Mouse (Mus musculus) thymus, adult 2 months (tissue): ENCODE data around the gene Arfip2. TPM values are rescaled to one million over a fixed set of nuclear protein-coding genes. Genes with fewer than 3 reads are reported as not detected.

Experiments
- DNase-seq: peaks from one replicate; pipeline ENCODE4 v3.0.0; 2021
- H3K27ac ChIP-seq: fragments of 200-500 bp; 2 replicates; pipeline ENCODE4 v1.5.1; 2012; ENCODE audit warnings: low read length, control low read depth; ENCODE audit not compliant: control insufficient read depth, insufficient read depth
- H3K27me3 ChIP-seq: fragments of 200-500 bp; 2 replicates; pipeline ENCODE4 v1.6.1; 2012; ENCODE audit warnings: mild to moderate bottlenecking, low read length, moderate library complexity, mixed read lengths; ENCODE audit not compliant: control insufficient read depth, insufficient read depth
- H3K36me3 ChIP-seq: fragments of 200-500 bp; 2 replicates; pipeline ENCODE4 v1.6.1; 2012; ENCODE audit warnings: mild to moderate bottlenecking, low read length, moderate library complexity; ENCODE audit not compliant: control insufficient read depth, insufficient read depth
- H3K4me1 ChIP-seq: fragments of 200-500 bp; replicated peaks from 2 replicates; pipeline ENCODE4 v1.6.1; 2012; ENCODE audit warnings: low read length; ENCODE audit not compliant: control insufficient read depth, insufficient read depth
- H3K4me3 ChIP-seq: fragments of 200-500 bp; 2 replicates; pipeline ENCODE4 v1.5.1; 2012; ENCODE audit warnings: mild to moderate bottlenecking, low read length, control low read depth, moderate library complexity; ENCODE audit not compliant: control insufficient read depth, insufficient read depth
- CTCF ChIP-seq: fragments of 200-500 bp; IDR thresholded peaks from 2 replicates; pipeline ENCODE4 v1.5.1; 2012; ENCODE audit warnings: mild to moderate bottlenecking, control low read depth, low read length, moderate library complexity, borderline replicate concordance; ENCODE audit not compliant: control insufficient read depth, poor library complexity, insufficient read depth; ENCODE audit errors: extremely low read depth
- POLR2A ChIP-seq: fragments of 200-500 bp; IDR thresholded peaks from 2 replicates; pipeline ENCODE4 v1.6.1; 2012; ENCODE audit warnings: mild to moderate bottlenecking, low read length, control low read depth, moderate library complexity; ENCODE audit not compliant: control insufficient read depth, poor library complexity, insufficient read depth; ENCODE audit errors: extremely low read depth
- WGBS: fragments of 180-500 bp; shearing (Covaris S2); methylation state at CpG from one replicate; pipeline ENCODE4 v1.1.7; 2018; 5-methylcytosine and 5-hydroxymethylcytosine counted together
- polyA plus RNA-seq: library from polyadenylated mRNA; depleted of rRNA; stranded (reverse); fragments of >200 nt; gene quantifications from 2 replicates; pipeline ENCODE4 v1.2.3, GENCODE M21; 2012; rRNA removed

Arfip2 gene
- 53.6 and 56.8 TPM in 2 replicates for polyA plus RNA-seq

- TF ChIP-seq CTCF (no peak), POLR2A (peak; percentile 94)
- Histone ChIP-seq H3K4me1 (peaks cover 11% of the 10 kb centered on the region), H3K27me3 (no peaks in the 10 kb centered on the region), H3K36me3 (peaks cover 4% of the 10 kb centered on the region; the same call in 1 of the 2 replicates), H3K27ac (peak within 1 kb of the TSS; percentile 80), H3K4me3 (peak within 1 kb of the TSS; percentile 90)
- under 1% methylated on average over 45 of the region's 45 CpGs for WGBS
- DNase-seq = peak; percentile 95
Observed at GRCm38 (mm10) chr7:105640233-105640893, at the start of gene Arfip2, which contains the start of gene Gm45799. Arfip2 (minus strand) TSS chr7:105640416. Gm45799 (plus strand) TSS chr7:105640552.

DNA sequence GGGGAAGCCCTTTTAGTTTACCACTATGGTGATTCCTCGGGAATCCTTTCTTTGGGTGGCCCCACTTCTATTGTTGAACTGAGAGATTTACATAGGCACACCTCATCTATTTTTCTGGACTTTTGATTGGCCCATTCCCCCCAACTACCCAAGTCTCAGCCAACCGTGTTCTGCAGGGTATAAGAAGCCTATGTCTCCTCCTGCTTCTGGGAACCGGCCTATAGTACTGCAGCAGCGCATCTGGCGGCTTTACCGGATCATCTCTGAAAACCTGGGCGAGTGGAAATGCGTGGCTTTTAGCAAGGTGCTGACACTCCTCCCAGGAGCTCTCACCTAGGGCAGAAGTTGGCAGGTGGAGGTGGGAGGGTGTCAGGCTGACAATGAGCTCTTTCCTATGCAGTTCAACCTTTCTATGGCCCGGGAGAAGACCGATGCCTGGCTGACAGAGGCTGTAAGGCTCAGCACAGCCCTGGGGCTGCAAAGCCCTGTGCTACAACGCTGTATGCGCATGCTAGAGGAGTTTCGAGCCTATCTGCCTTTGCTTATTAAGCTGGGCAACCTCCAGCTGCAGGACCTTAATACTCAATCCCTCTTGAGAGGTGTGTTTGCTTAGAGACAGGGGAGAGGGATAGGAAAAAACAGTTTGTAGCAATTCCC, 45.5 kb upstream of the Arfip2 start:
- Histone ChIP-seq H3K4me3 (no peak overlapping the region), H3K36me3 (no peaks in the 10 kb centered on the region), H3K27ac (no peak overlapping the region), H3K27me3 (no peaks in the 10 kb centered on the region), H3K4me1 (no peaks in the 10 kb centered on the region)
- WGBS = 55% methylated on average over 13 of the region's 13 CpGs
- no peak for DNase-seq
- no peak for TF ChIP-seq CTCF
- TF ChIP-seq POLR2A = no peak

GRCm38 (mm10) chr7:105650639-105651435, 10.6 kb upstream of the Arfip2 start, which contains the start of gene Dnhd1:
Dnhd1 (plus strand) TSS chr7:105650827.
- Histone ChIP-seq H3K27ac (no peak within 1 kb of the TSS), H3K4me3 (peak within 1 kb of the TSS; percentile 42), H3K27me3 (no peaks in the 10 kb centered on the region), H3K36me3 (no peaks in the 10 kb centered on the region), H3K4me1 (peaks cover 4% of the 10 kb centered on the region)
- peak; percentile 74 for DNase-seq
- TF ChIP-seq POLR2A (0 out of 2 replicates have a peak, but pooled peaks have one; percentile 26), CTCF (peak; percentile 54; the same call in 1 of the 2 replicates)
- WGBS = 4% methylated on average over 17 of the region's 17 CpGs

DNA sequence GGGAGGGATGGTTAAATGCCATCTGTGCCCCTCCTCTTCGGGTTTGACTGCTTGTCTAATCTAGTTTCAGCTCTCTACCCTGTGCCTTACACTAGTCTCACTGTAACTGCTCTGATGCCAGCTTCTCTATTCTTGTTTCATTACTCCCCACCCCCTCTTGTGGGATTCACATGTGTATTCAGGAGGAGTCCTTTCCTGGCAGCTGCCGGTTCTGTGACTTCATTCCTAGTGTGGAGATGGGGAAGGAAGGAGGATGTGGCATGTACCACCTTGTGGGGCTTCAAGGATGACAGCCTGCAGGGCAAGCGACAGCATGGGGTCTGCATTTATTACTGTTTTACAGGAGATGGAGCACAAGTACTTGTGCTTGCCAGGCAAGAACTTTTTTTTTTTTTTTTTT, 1.7 kb upstream of the Arfip2 start:
- no peak for DNase-seq
- Histone ChIP-seq H3K4me3 (no peak overlapping the region), H3K27me3 (no peaks in the 10 kb centered on the region), H3K27ac (no peak overlapping the region), H3K36me3 (peaks cover 4% of the 10 kb centered on the region; the same call in 1 of the 2 replicates), H3K4me1 (peaks cover 11% of the 10 kb centered on the region)
- TF ChIP-seq CTCF = no peak
- WGBS = 74% methylated on average over 3 of the region's 3 CpGs

- whole genome bisulfite sequencing = under 1% methylated on average over 18 of the region's 18 CpGs
- Histone ChIP-seq H3K27ac (peak overlapping the region; percentile 80), H3K36me3 (peaks cover 4% of the 10 kb centered on the region; the same call in 1 of the 2 replicates), H3K4me3 (peak overlapping the region; percentile 90), H3K27me3 (no peaks in the 10 kb centered on the region), H3K4me1 (peaks cover 11% of the 10 kb centered on the region)
- no peak for TF ChIP-seq CTCF
- TF ChIP-seq POLR2A = no peak
- DNase-seq = no peak
Observed at GRCm38 (mm10) chr7:105640894-105641255, 659 bp upstream of the Arfip2 start.

- no peak for TF ChIP-seq CTCF
- no peak for TF ChIP-seq POLR2A
- H3K27ac ChIP-seq = peak within 1 kb of the TSS; percentile 80
- WGBS = 2% methylated on average over 2 of the region's 2 CpGs
- DNase-seq = no peak
- peaks cover 11% of the 10 kb centered on the region for H3K4me1 ChIP-seq
- no peaks in the 10 kb centered on the region for H3K27me3 ChIP-seq
- H3K4me3 ChIP-seq = peak within 1 kb of the TSS; percentile 90
- H3K36me3 ChIP-seq = peaks cover 4% of the 10 kb centered on the region; the same call in 1 of the 2 replicates
Observed at GRCm38 (mm10) chr7:105639756-105640155, 460 bp downstream of the Arfip2 start, which contains the start of gene Timm10b. Timm10b (plus strand) TSS chr7:105640056.
